Mouse (Mus musculus) intestine, postnatal 0 days (tissue): Measurements from ENCODE around the gene Zfp688. TPM values are rescaled to one million over a fixed set of nuclear protein-coding genes. Genes with fewer than 3 reads are reported as not detected.
A peak's percentile ranks its signal among the peaks of the same experiment; 100 is the strongest.

Source experiments
- ATAC-seq: fragments of 200-750 bp; cut with Nextera tagmentation; 2 replicates; pipeline ENCODE4 v1.8.0; 2017; ENCODE audit warnings: mild to moderate bottlenecking, moderate TSS enrichment, moderate library complexity
- H3K27ac ChIP-seq: fragments of 300-500 bp; sonication (generic); 2 replicates; pipeline ENCODE4 v1.5.1; 2014; ENCODE audit warnings: mild to moderate bottlenecking, low read depth, low read length, moderate library complexity
- H3K27me3 ChIP-seq: fragments of 300-500 bp; sonication (generic); replicated peaks from 2 replicates; pipeline ENCODE4 v1.6.1; 2014; ENCODE audit warnings: low read length, mixed read lengths; ENCODE audit not compliant: control insufficient read depth, insufficient read depth
- H3K36me3 ChIP-seq: fragments of 300-500 bp; sonication (generic); 2 replicates; pipeline ENCODE4 v1.6.1; 2014; ENCODE audit warnings: mild to moderate bottlenecking, moderate library complexity; ENCODE audit not compliant: control insufficient read depth, insufficient read depth
- H3K4me1 ChIP-seq: fragments of 300-500 bp; sonication (generic); replicated peaks from 2 replicates; pipeline ENCODE4 v1.6.1; 2014; ENCODE audit warnings: antibody characterized with exemption, low read length, mixed read lengths; ENCODE audit not compliant: control insufficient read depth, insufficient read depth
- H3K4me2 ChIP-seq: fragments of 300-500 bp; sonication (generic); replicated peaks from 2 replicates; pipeline ENCODE4 v1.6.1; 2014; ENCODE audit warnings: low read depth, mild to moderate bottlenecking, moderate library complexity
- H3K4me3 ChIP-seq: fragments of 300-500 bp; sonication (generic); 2 replicates; pipeline ENCODE4 v1.5.1; 2014; ENCODE audit warnings: low read depth, low read length
- H3K9ac ChIP-seq: fragments of 300-500 bp; sonication (generic); 2 replicates; pipeline ENCODE4 v1.6.1; 2014; ENCODE audit warnings: mild to moderate bottlenecking, low read depth, low read length
- H3K9me3 ChIP-seq: fragments of 300-500 bp; sonication (generic); 2 replicates; pipeline ENCODE4 v1.6.1; 2016; ENCODE audit warnings: mixed run types; ENCODE audit not compliant: control insufficient read depth
- CTCF ChIP-seq: sonication (generic); IDR thresholded peaks from 2 replicates; pipeline ENCODE4 v1.5.1; 2016; ENCODE audit warnings: low read depth, mild to moderate bottlenecking, control low read depth, antibody characterized with exemption, moderate library complexity
- WGBS: fragments of 180-500 bp; shearing (Covaris S2); extraction: QIAGEN DNeasy Blood & Tissue Kit; methylation state at CpG from one replicate; pipeline ENCODE4 v1.1.7; 2014; 5-methylcytosine and 5-hydroxymethylcytosine counted together
- polyA plus RNA-seq: library from polyadenylated mRNA; unstranded; fragments of >200 nt; fragmentation: Nextera tagmentation; extraction: Ambion mirVana; gene quantifications from 2 replicates; pipeline ENCODE4 v1.2.1, GENCODE M21; 2015

The Zfp688 gene
- polyA plus RNA-seq, 1 experiment from 2014 or later, result 18.6 TPM

DNA sequence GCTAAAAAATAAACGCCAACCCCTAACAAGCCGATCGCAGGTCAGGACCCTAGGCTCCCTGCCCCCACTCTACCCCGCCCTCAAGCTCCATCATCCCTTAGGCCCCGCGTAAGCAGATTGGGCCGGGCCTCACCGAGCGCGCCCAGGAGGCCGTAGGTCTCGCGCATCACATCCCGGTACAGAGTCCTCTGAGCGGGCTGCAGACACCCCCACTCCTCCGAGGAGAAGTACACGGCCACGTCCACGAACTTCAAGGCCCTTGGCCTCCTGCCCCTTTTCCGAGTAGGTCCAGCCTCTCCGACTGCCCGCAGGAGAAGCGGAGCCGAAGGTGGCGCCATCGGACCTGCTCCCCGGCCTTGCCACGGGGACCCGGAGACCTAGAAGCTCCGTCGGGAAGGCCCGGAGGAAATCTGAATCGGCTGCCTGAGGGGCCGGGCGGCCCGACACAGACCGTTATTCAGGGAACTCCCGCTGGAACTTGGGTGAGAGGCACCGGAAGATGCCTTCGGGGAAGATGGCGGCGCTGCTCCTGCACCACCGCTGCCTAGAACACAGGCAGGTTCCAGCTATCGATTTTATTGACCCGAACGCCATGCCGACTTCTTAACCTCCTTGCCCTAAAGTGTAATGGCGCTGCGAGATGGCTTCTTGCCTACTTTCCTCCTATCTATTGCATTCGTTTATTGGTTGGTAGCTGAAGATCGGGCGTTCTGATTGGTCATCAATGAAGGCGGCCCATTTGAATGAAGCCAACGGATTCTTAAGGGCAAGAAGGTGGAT, 26.8 kb upstream of the Zfp688 start, which contains the start of gene Zfp689:
Gene Zfp689 (minus strand): TSS at position 638 of the 780 bp plus-strand sequence.
- Histone ChIP-seq H3K27ac (peak within 1 kb of the TSS; percentile 82), H3K27me3 (no peaks in the 10 kb centered on the region), H3K36me3 (peaks cover 28% of the 10 kb centered on the region), H3K9ac (peak within 1 kb of the TSS; percentile 79), H3K4me2 (peak within 1 kb of the TSS; percentile 65), H3K4me1 (peaks cover 9% of the 10 kb centered on the region), H3K9me3 (no peaks in the 10 kb centered on the region), H3K4me3 (peak within 1 kb of the TSS; percentile 69)
- WGBS, result under 1% methylated on average over 54 of the region's 54 CpGs
- no peak; the same call in 1 of the 2 replicates for TF ChIP-seq CTCF
- ATAC-seq, result peak; percentile 91

DNA sequence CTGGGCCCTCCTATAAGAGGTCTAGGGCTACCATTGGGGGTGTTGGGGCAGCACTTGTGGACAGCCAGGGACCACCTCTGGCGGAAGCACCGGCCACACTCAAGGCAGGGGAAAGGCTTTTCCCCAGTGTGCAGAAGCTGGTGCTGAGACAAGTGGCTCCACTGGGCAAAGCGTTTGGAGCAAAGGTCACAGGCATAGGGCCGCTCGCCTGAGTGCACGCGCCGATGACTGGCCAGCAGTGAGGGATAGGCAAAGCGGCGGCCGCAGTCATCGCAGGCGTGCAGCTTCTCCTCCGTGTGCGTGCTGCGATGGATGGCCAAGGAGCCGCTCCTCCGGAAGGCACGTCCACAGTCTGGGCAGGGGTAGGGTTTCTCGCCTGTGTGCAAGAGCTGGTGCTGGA, 22.1 kb upstream of the Zfp688 start:
- H3K9me3 ChIP-seq, result no peaks in the 10 kb centered on the region
- H3K4me2 ChIP-seq, result no peak overlapping the region
- H3K4me1 ChIP-seq, result no peaks in the 10 kb centered on the region
- TF ChIP-seq CTCF, result no peak
- H3K27ac ChIP-seq, result no peak overlapping the region
- WGBS, result 92% methylated on average over 20 of the region's 20 CpGs
- H3K36me3 ChIP-seq, result peaks cover 33% of the 10 kb centered on the region
- H3K27me3 ChIP-seq, result no peaks in the 10 kb centered on the region
- no peak for ATAC-seq
- H3K4me3 ChIP-seq, result no peak overlapping the region
- no peak overlapping the region for H3K9ac ChIP-seq

DNA sequence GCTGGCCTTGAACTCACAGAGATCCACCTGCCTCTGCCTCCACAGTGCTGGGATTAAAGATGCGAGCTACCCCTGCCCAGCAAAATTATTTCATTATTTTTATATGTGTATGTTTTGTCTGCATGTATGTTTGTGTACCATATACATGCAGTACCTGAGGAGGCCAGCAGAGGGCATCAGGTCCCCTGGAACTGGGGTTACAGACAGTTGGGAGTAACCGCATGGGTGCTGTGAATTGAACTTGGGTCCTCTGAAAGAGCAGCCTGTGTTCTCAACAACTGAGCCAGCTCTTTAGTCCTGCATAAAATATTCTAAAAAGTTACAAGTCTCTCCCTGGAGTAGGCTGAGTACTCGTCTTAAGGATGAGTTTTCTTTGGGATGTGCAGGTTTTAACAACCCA, 15.9 kb upstream of the Zfp688 start:
- Histone ChIP-seq H3K4me3 (no peak overlapping the region), H3K4me1 (no peaks in the 10 kb centered on the region), H3K27ac (no peak overlapping the region), H3K27me3 (no peaks in the 10 kb centered on the region), H3K9me3 (0 out of 2 replicates have a peak, but pooled peaks cover 5% of the 10 kb centered on the region), H3K36me3 (peaks cover 6% of the 10 kb centered on the region; the same call in 1 of the 2 replicates), H3K4me2 (no peak overlapping the region), H3K9ac (no peak overlapping the region)
- WGBS, result 95% methylated on average over 3 of the region's 3 CpGs
- ATAC-seq, result no peak
- peak; percentile 65 for TF ChIP-seq CTCF

DNA sequence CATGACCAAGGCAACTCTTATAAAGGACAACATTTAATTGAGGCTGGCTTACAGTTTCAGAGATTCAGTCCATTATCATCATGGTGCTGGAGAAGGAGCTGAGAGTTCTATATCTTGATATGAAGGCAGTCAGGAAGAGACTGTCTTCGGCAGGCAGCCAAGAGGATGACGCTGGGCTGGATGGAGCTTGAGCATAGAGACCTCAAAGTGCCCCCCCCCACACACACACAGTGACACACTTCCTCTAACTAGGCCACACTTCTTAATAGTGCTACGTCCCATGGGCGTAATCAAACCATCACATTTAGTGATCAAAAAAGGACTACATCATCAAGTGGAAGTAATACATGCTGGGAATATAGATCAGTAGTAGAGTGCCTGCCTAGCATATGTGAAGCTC, 13.3 kb upstream of the Zfp688 start:
- no peak overlapping the region for H3K9ac ChIP-seq
- no peak overlapping the region for H3K4me2 ChIP-seq
- no peak overlapping the region for H3K4me3 ChIP-seq
- H3K9me3 ChIP-seq, result 0 out of 2 replicates have a peak, but pooled peaks cover 5% of the 10 kb centered on the region
- TF ChIP-seq CTCF, result no peak
- no peak for ATAC-seq
- WGBS, result 95% methylated on average over 4 of the region's 4 CpGs
- H3K27me3 ChIP-seq, result no peaks in the 10 kb centered on the region
- no peaks in the 10 kb centered on the region for H3K4me1 ChIP-seq
- no peaks in the 10 kb centered on the region for H3K36me3 ChIP-seq
- no peak overlapping the region for H3K27ac ChIP-seq

DNA sequence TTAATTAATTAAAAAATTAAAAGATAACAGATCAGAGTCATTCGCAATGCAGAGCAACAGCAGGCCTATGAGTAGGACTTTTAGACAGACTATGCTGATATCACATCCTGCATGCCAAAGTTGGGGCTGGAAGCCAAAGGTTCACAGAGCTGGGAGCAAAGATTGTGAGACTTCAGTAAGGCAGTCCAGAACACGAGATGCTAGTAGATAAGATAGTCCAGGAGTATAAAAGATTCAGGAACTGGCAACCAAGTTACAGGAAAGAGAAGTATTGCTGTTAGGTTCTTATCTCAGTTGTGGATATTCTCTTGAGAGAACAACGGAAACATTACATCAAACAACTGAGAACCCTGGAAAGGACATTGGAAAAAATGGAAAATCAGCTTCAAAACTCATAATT, 4.5 kb upstream of the Zfp688 start:
- no peak overlapping the region for H3K4me2 ChIP-seq
- no peak overlapping the region for H3K9ac ChIP-seq
- no peaks in the 10 kb centered on the region for H3K27me3 ChIP-seq
- no peak overlapping the region for H3K4me3 ChIP-seq
- peak overlapping the region; percentile 46; the same call in 1 of the 2 replicates for H3K27ac ChIP-seq
- no peak for ATAC-seq
- no peaks in the 10 kb centered on the region for H3K36me3 ChIP-seq
- H3K9me3 ChIP-seq, result no peaks in the 10 kb centered on the region
- WGBS, result 51% methylated on average over 3 of the region's 3 CpGs
- H3K4me1 ChIP-seq, result peaks cover under 1% of the 10 kb centered on the region; the same call in 1 of the 2 replicates
- TF ChIP-seq CTCF, result no peak

DNA sequence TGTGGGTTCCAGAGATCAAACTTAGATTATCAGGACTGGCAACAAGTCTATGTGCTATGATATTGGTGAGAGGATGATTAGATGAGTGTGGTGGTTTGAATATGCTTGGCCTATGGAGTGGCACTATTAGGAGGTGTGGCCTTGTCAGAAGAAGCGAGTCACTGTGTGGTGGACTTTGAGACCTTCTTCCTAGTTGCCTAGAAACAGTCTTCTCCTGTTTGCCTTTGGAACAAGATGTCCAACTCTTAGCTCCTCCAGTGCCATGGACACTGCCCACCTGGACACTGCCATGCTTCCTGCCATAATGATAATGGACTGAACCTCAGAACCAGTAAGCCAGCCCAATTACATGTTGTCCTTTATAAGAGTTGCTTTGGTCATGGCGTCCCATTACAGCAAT, 4.0 kb upstream of the Zfp688 start:
- no peak for TF ChIP-seq CTCF
- H3K9me3 ChIP-seq, result no peaks in the 10 kb centered on the region
- no peak overlapping the region for H3K4me3 ChIP-seq
- no peak overlapping the region for H3K9ac ChIP-seq
- H3K4me1 ChIP-seq, result peaks cover 5% of the 10 kb centered on the region; the same call in 1 of the 2 replicates
- peak; percentile 26; the same call in 1 of the 2 replicates for ATAC-seq
- peak overlapping the region; percentile 46; the same call in 1 of the 2 replicates for H3K27ac ChIP-seq
- no peak overlapping the region for H3K4me2 ChIP-seq
- H3K27me3 ChIP-seq, result no peaks in the 10 kb centered on the region
- WGBS, result 67% methylated on average over 2 of the region's 2 CpGs
- no peaks in the 10 kb centered on the region for H3K36me3 ChIP-seq
